Mouse (Mus musculus): ENCODE measurements around the gene Tspan13. TPM values are rescaled to one million over a fixed set of nuclear protein-coding genes. Genes with fewer than 3 reads are reported as not detected.

Gene Tspan13
- polyA plus RNA-seq, 1 experiment from 2014 or later, result 249 TPM

GRCm38 (mm10) chr12:36065911-36066310 lies 23.6 kb upstream of the Tspan13 start:
- no peaks in the 10 kb centered on the region for H3K4me1 ChIP-seq (ENCODE audit: control insufficient read depth, insufficient read depth, low read length)
- ATAC-seq, result no peak

GRCm38 (mm10) chr12:36057699-36058098 lies 15.4 kb upstream of the Tspan13 start:
- 92% methylated on average over 2 of the region's 2 CpGs for WGBS
- ATAC-seq, result no peak
- no peak overlapping the region for H3K4me3 ChIP-seq (ENCODE audit: low read depth, low read length)

More at GRCm38 (mm10) chr12:36065911-36066310, 23.6 kb upstream of the Tspan13 start:
- Histone ChIP-seq H3K27ac (ENCODE audit: low read depth, low read length) (no peak overlapping the region), H3K4me3 (ENCODE audit: low read depth, low read length) (no peak overlapping the region), H3K9me3 (replicated peaks; ENCODE audit: control insufficient read depth, low read length) (0 out of 2 replicates have a peak, but pooled peaks cover 2% of the 10 kb centered on the region), H3K9ac (ENCODE audit: low read length) (no peak overlapping the region), H3K36me3 (ENCODE audit: control insufficient read depth, insufficient read depth, low read length) (no peaks in the 10 kb centered on the region), H3K27me3 (replicated peaks; ENCODE audit: control insufficient read depth, insufficient read depth, low read length) (no peaks in the 10 kb centered on the region), H3K4me2 (ENCODE audit: low read length) (no peak overlapping the region)
- WGBS, result 71% methylated on average over 1 of the region's 1 CpGs
- DNase-seq (ENCODE audit: low spot score), result no peak

GRCm38 (mm10) chr12:36050276-36050675 lies 8.0 kb upstream of the Tspan13 start:
- H3K4me1 ChIP-seq (ENCODE audit: control insufficient read depth, insufficient read depth, low read length), result no peaks in the 10 kb centered on the region
- H3K36me3 ChIP-seq (ENCODE audit: control insufficient read depth, insufficient read depth, low read length), result no peaks in the 10 kb centered on the region
- H3K27me3 ChIP-seq (replicated peaks; ENCODE audit: control insufficient read depth, insufficient read depth, low read length), result no peaks in the 10 kb centered on the region
- H3K9ac ChIP-seq (ENCODE audit: low read length), result no peak overlapping the region
- ATAC-seq, result no peak
- H3K9me3 ChIP-seq (replicated peaks; ENCODE audit: control insufficient read depth, low read length), result no peaks in the 10 kb centered on the region
- WGBS, result 76% methylated on average over 1 of the region's 1 CpGs
- H3K4me3 ChIP-seq (ENCODE audit: low read depth, low read length), result no peak overlapping the region
- DNase-seq (ENCODE audit: low spot score), result no peak
- no peak overlapping the region for H3K27ac ChIP-seq (ENCODE audit: low read depth, low read length)
- no peak overlapping the region for H3K4me2 ChIP-seq (ENCODE audit: low read length)

More at GRCm38 (mm10) chr12:36057699-36058098, 15.4 kb upstream of the Tspan13 start:
- Histone ChIP-seq H3K27me3 (replicated peaks; ENCODE audit: control insufficient read depth, insufficient read depth, low read length) (no peaks in the 10 kb centered on the region), H3K27ac (ENCODE audit: low read depth, low read length) (no peak overlapping the region), H3K9me3 (replicated peaks; ENCODE audit: control insufficient read depth, low read length) (no peaks in the 10 kb centered on the region), H3K4me2 (ENCODE audit: low read length) (no peak overlapping the region), H3K36me3 (ENCODE audit: control insufficient read depth, insufficient read depth, low read length) (no peaks in the 10 kb centered on the region), H3K4me1 (ENCODE audit: control insufficient read depth, insufficient read depth, low read length) (no peaks in the 10 kb centered on the region), H3K9ac (ENCODE audit: low read length) (no peak overlapping the region)
- no peak for DNase-seq (ENCODE audit: low spot score)

- no peak for ATAC-seq
- Histone ChIP-seq H3K9me3 (replicated peaks; ENCODE audit: control insufficient read depth, low read length) (no peaks in the 10 kb centered on the region), H3K36me3 (ENCODE audit: control insufficient read depth, insufficient read depth, low read length) (no peaks in the 10 kb centered on the region), H3K9ac (ENCODE audit: low read length) (no peak overlapping the region), H3K27me3 (replicated peaks; ENCODE audit: control insufficient read depth, insufficient read depth, low read length) (no peaks in the 10 kb centered on the region), H3K27ac (ENCODE audit: low read depth, low read length) (no peak overlapping the region), H3K4me2 (ENCODE audit: low read length) (no peak overlapping the region), H3K4me3 (ENCODE audit: low read depth, low read length) (no peak overlapping the region), H3K4me1 (ENCODE audit: control insufficient read depth, insufficient read depth, low read length) (no peaks in the 10 kb centered on the region)
- no peak for DNase-seq (ENCODE audit: low spot score)
- WGBS, result 79% methylated on average over 2 of the region's 2 CpGs
Measured at GRCm38 (mm10) chr12:36047593-36047992, 5.3 kb upstream of the Tspan13 start.

GRCm38 (mm10) chr12:36046196-36046595 lies 3.9 kb upstream of the Tspan13 start:
- Histone ChIP-seq H3K4me2 (ENCODE audit: low read length) (no peak overlapping the region), H3K27ac (ENCODE audit: low read depth, low read length) (no peak overlapping the region), H3K9ac (ENCODE audit: low read length) (no peak overlapping the region), H3K4me1 (ENCODE audit: control insufficient read depth, insufficient read depth, low read length) (peaks cover under 1% of the 10 kb centered on the region), H3K27me3 (replicated peaks; ENCODE audit: control insufficient read depth, insufficient read depth, low read length) (no peaks in the 10 kb centered on the region), H3K4me3 (ENCODE audit: low read depth, low read length) (no peak overlapping the region), H3K9me3 (replicated peaks; ENCODE audit: control insufficient read depth, low read length) (no peaks in the 10 kb centered on the region), H3K36me3 (ENCODE audit: control insufficient read depth, insufficient read depth, low read length) (no peaks in the 10 kb centered on the region)
- DNase-seq (ENCODE audit: low spot score) (no peak), ATAC-seq (no peak)
- 59% methylated on average over 5 of the region's 5 CpGs for WGBS

GRCm38 (mm10) chr12:36044691-36045090 lies 2.4 kb upstream of the Tspan13 start:
- Histone ChIP-seq H3K36me3 (ENCODE audit: control insufficient read depth, insufficient read depth, low read length) (no peaks in the 10 kb centered on the region), H3K9ac (ENCODE audit: low read length) (no peak overlapping the region), H3K9me3 (replicated peaks; ENCODE audit: control insufficient read depth, low read length) (no peaks in the 10 kb centered on the region), H3K27me3 (replicated peaks; ENCODE audit: control insufficient read depth, insufficient read depth, low read length) (no peaks in the 10 kb centered on the region), H3K4me2 (ENCODE audit: low read length) (no peak overlapping the region), H3K27ac (ENCODE audit: low read depth, low read length) (no peak overlapping the region), H3K4me1 (ENCODE audit: control insufficient read depth, insufficient read depth, low read length) (peaks cover 12% of the 10 kb centered on the region), H3K4me3 (ENCODE audit: low read depth, low read length) (no peak overlapping the region)
- no peak for ATAC-seq
- DNase-seq (ENCODE audit: low spot score), result no peak
- 80% methylated on average over 2 of the region's 2 CpGs for WGBS

GRCm38 (mm10) chr12:36041703-36042347 lies 475 bp downstream of the Tspan13 start:
- peak; percentile 80 for ATAC-seq

GRCm38 (mm10) chr12:36041281-36041589 lies 1.1 kb downstream of the Tspan13 start:
- ATAC-seq (no peak), DNase-seq (ENCODE audit: low spot score) (peak; percentile 13)
- H3K4me2 ChIP-seq (ENCODE audit: low read length), result peak overlapping the region; percentile 68
- H3K4me3 ChIP-seq (ENCODE audit: low read depth, low read length), result peak overlapping the region; percentile 93
- no peaks in the 10 kb centered on the region for H3K27me3 ChIP-seq (replicated peaks; ENCODE audit: control insufficient read depth, insufficient read depth, low read length)
- 0 out of 2 replicates have a peak, but pooled peaks cover 4% of the 10 kb centered on the region for H3K9me3 ChIP-seq (replicated peaks; ENCODE audit: control insufficient read depth, low read length)
- peak overlapping the region; percentile 98 for H3K9ac ChIP-seq (ENCODE audit: low read length)
- no peak overlapping the region for H3K27ac ChIP-seq (ENCODE audit: low read depth, low read length)
- no peaks in the 10 kb centered on the region for H3K36me3 ChIP-seq (ENCODE audit: control insufficient read depth, insufficient read depth, low read length)
- peaks cover 15% of the 10 kb centered on the region for H3K4me1 ChIP-seq (ENCODE audit: control insufficient read depth, insufficient read depth, low read length)
- WGBS, result 41% methylated on average over 4 of the region's 4 CpGs

More at GRCm38 (mm10) chr12:36041703-36042347, 475 bp downstream of the Tspan13 start:
- H3K27me3 ChIP-seq (replicated peaks; ENCODE audit: control insufficient read depth, insufficient read depth, low read length), result no peaks in the 10 kb centered on the region
- H3K4me2 ChIP-seq (ENCODE audit: low read length), result peak overlapping the region; percentile 68
- H3K36me3 ChIP-seq (ENCODE audit: control insufficient read depth, insufficient read depth, low read length), result no peaks in the 10 kb centered on the region
- peak overlapping the region; percentile 98 for H3K9ac ChIP-seq (ENCODE audit: low read length)
- DNase-seq (ENCODE audit: low spot score), result peak; percentile 76
- peak overlapping the region; percentile 93 for H3K4me3 ChIP-seq (ENCODE audit: low read depth, low read length)
- WGBS, result under 1% methylated on average over 43 of the region's 50 CpGs
- H3K4me1 ChIP-seq (ENCODE audit: control insufficient read depth, insufficient read depth, low read length), result peaks cover 15% of the 10 kb centered on the region
- H3K9me3 ChIP-seq (replicated peaks; ENCODE audit: control insufficient read depth, low read length), result no peaks in the 10 kb centered on the region
- H3K27ac ChIP-seq (ENCODE audit: low read depth, low read length), result peak overlapping the region; percentile 92

- H3K4me3 ChIP-seq (ENCODE audit: low read depth, low read length), result peak overlapping the region; percentile 93
- 53% methylated on average over 10 of the region's 10 CpGs for WGBS
- no peaks in the 10 kb centered on the region for H3K27me3 ChIP-seq (replicated peaks; ENCODE audit: control insufficient read depth, insufficient read depth, low read length)
- H3K9ac ChIP-seq (ENCODE audit: low read length), result peak overlapping the region; percentile 98
- no peaks in the 10 kb centered on the region for H3K36me3 ChIP-seq (ENCODE audit: control insufficient read depth, insufficient read depth, low read length)
- DNase-seq (ENCODE audit: low spot score), result peak; percentile 7
- 0 out of 2 replicates have a peak, but pooled peaks cover 9% of the 10 kb centered on the region for H3K9me3 ChIP-seq (replicated peaks; ENCODE audit: control insufficient read depth, low read length)
- ATAC-seq, result no peak
- H3K4me2 ChIP-seq (ENCODE audit: low read length), result peak overlapping the region; percentile 68
- no peak overlapping the region for H3K27ac ChIP-seq (ENCODE audit: low read depth, low read length)
- H3K4me1 ChIP-seq (ENCODE audit: control insufficient read depth, insufficient read depth, low read length), result peaks cover 15% of the 10 kb centered on the region
Measured at GRCm38 (mm10) chr12:36040571-36041280, 1.6 kb downstream of the Tspan13 start.

Data from forebrain, embryonic 14.5 days (tissue).